Mouse (Mus musculus) midbrain, embryonic 16.5 days (tissue): ENCODE results near the gene Tbc1d25. TPM values are rescaled to one million over a fixed set of nuclear protein-coding genes. Genes with fewer than 3 reads are reported as not detected.

Source experiments
- polyA plus RNA-seq: library from polyadenylated mRNA; unstranded; fragments of >200 nt; fragmentation: Nextera tagmentation; extraction: Ambion mirVana; gene quantifications from 2 replicates; pipeline ENCODE4 v1.2.1, GENCODE M21; 2015

Gene Tbc1d25
- polyA plus RNA-seq, 1 experiment from 2014 or later = 24.4 TPM

Other genes starting within 250 kb of the Tbc1d25 start
- not detected in 2 replicates for gene Eras, start 247.6 kb downstream of the Tbc1d25 start, polyA plus RNA-seq
- gene Hdac6, start 228.3 kb downstream of the Tbc1d25 start, polyA plus RNA-seq = 75.6 and 77.9 TPM in 2 replicates
- 0.18 and 0.19 TPM in 2 replicates for gene Gata1, start 198.1 kb downstream of the Tbc1d25 start, polyA plus RNA-seq
- 0.56 and 0.58 TPM in 2 replicates for gene Glod5, start 157.7 kb downstream of the Tbc1d25 start, polyA plus RNA-seq
- gene Suv39h1, start 101.4 kb downstream of the Tbc1d25 start, polyA plus RNA-seq = 39.1 and 44.6 TPM in 2 replicates
- 0.12 and 0.19 TPM in 2 replicates for gene Was, start 85.7 kb downstream of the Tbc1d25 start, polyA plus RNA-seq
- 70.5 and 72.8 TPM in 2 replicates for gene Wdr13, start 43.3 kb downstream of the Tbc1d25 start, polyA plus RNA-seq
- gene Rbm3, start 30.3 kb downstream of the Tbc1d25 start, polyA plus RNA-seq = 286 and 306 TPM in 2 replicates
- 31.7 and 35.1 TPM in 2 replicates for gene Ebp, start 17.3 kb upstream of the Tbc1d25 start, polyA plus RNA-seq
- gene Porcn, start 30.3 kb upstream of the Tbc1d25 start, polyA plus RNA-seq = 45.5 and 47.1 TPM in 2 replicates
- 46.6 and 48.9 TPM in 2 replicates for gene Ftsj1, start 76.2 kb upstream of the Tbc1d25 start, polyA plus RNA-seq
- 37.7 and 41.5 TPM in 2 replicates for gene Slc38a5, start 95.0 kb upstream of the Tbc1d25 start, polyA plus RNA-seq
- gene Ssxb10, start 151.2 kb upstream of the Tbc1d25 start, polyA plus RNA-seq = not detected in 2 replicates
- not detected in 2 replicates for gene Ssxb9, start 190.8 kb upstream of the Tbc1d25 start, polyA plus RNA-seq
- gene Ssxb1, start 237.1 kb upstream of the Tbc1d25 start, polyA plus RNA-seq = not detected in 2 replicates